Mouse (Mus musculus) midbrain, embryonic 13.5 days (tissue): ENCODE data around the gene Trim65. TPM values are rescaled to one million over a fixed set of nuclear protein-coding genes. Genes with fewer than 3 reads are reported as not detected.

Experiments used
- ATAC-seq: fragments of 200-750 bp; cut with Nextera tagmentation; 2 replicates; pipeline ENCODE4 v1.8.0; 2017; ENCODE audit warnings: mild to moderate bottlenecking, moderate TSS enrichment, moderate library complexity
- H3K27ac ChIP-seq: fragments of 300-500 bp; sonication (generic); 2 replicates; pipeline ENCODE4 v1.5.1; 2015; ENCODE audit warnings: inconsistent platforms, mild to moderate bottlenecking, moderate library complexity
- H3K27me3 ChIP-seq: fragments of 300-500 bp; sonication (generic); 2 replicates; pipeline ENCODE4 v1.6.1; 2015; ENCODE audit warnings: mild to moderate bottlenecking, inconsistent platforms
- H3K36me3 ChIP-seq: fragments of 300-500 bp; sonication (generic); 2 replicates; pipeline ENCODE4 v1.6.1; 2015; ENCODE audit warnings: mild to moderate bottlenecking, inconsistent platforms
- H3K4me1 ChIP-seq: fragments of 300-500 bp; sonication (generic); replicated peaks from 2 replicates; pipeline ENCODE4 v1.6.1; 2015; ENCODE audit warnings: inconsistent platforms
- H3K4me2 ChIP-seq: fragments of 300-500 bp; sonication (generic); replicated peaks from 2 replicates; pipeline ENCODE4 v1.6.1; 2015; ENCODE audit warnings: moderate library complexity, mild to moderate bottlenecking, inconsistent platforms
- H3K4me3 ChIP-seq: fragments of 300-500 bp; sonication (generic); replicated peaks from 2 replicates; pipeline ENCODE4 v1.5.1; 2015; ENCODE audit warnings: mild to moderate bottlenecking, inconsistent platforms
- H3K9ac ChIP-seq: fragments of 300-500 bp; sonication (generic); replicated peaks from 2 replicates; pipeline ENCODE4 v1.6.1; 2015; ENCODE audit warnings: mild to moderate bottlenecking, inconsistent platforms
- H3K9me3 ChIP-seq: fragments of 300-500 bp; sonication (generic); 2 replicates; pipeline ENCODE4 v1.6.1; 2016; ENCODE audit warnings: mild to moderate bottlenecking, inconsistent platforms
- WGBS: fragments of 180-500 bp; shearing (Covaris S2); methylation state at CpG from one replicate; pipeline ENCODE4 v1.1.7; 2015; 5-methylcytosine and 5-hydroxymethylcytosine counted together
- polyA plus RNA-seq: library from polyadenylated mRNA; unstranded; fragments of >200 nt; fragmentation: Nextera tagmentation; extraction: Ambion mirVana; gene quantifications from 2 replicates; pipeline ENCODE4 v1.2.1, GENCODE M21; 2015

Trim65 gene
- polyA plus RNA-seq, 1 experiment from 2014 or later: 1.8 TPM

DNA sequence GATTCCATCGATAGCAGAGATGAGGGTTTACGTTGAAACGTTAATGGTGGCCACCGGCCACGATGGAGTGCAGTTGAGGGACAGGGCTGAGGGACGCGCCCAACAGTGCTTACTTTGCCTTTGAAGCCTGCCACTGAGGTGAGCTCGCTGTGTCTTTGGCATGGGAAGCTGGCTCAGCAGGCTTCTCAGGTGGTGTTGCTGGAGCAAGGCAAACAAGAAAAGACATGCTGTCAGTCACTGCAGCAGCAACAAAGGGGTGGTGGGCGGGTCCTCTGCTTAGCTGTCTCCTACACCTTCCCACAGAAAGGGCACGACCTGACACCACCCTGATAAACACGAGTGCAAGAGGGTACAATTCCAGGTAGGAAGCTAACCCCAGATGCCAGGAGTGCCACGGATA, 30.4 kb upstream of the Trim65 start:
- WGBS: 75% methylated on average over 12 of the region's 12 CpGs

DNA sequence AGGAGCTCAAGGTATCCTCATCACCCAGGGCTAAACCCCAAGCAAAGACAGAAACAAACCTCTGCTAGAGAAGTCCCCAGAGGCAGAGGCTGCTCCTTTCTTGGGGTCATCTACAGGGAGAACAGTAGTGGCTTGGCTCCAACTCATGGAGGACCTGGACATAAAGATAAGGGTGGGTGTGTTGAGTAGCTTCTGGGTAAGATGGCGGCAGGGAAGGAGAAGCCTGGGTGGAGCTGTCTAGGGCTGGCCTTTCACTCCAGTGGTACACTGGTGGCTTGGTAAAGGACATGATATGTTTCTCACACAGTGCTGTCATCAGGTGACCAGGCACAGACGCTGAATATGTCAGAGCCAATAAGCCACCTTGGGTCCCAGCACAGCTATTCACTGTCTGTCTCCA, 20.0 kb upstream of the Trim65 start:
- Histone ChIP-seq H3K36me3 (peaks cover 100% of the 10 kb centered on the region), H3K27me3 (no peaks in the 10 kb centered on the region), H3K27ac (no peak overlapping the region), H3K9ac (no peak overlapping the region), H3K4me3 (no peak overlapping the region), H3K4me1 (no peaks in the 10 kb centered on the region), H3K9me3 (no peaks in the 10 kb centered on the region), H3K4me2 (no peak overlapping the region)
- ATAC-seq: no peak
- 85% methylated on average over 2 of the region's 2 CpGs for WGBS

More for the DNA sequence above, 30.4 kb upstream of the Trim65 start:
- Histone ChIP-seq H3K4me1 (peaks cover 14% of the 10 kb centered on the region), H3K27me3 (no peaks in the 10 kb centered on the region), H3K36me3 (peaks cover 80% of the 10 kb centered on the region), H3K9me3 (no peaks in the 10 kb centered on the region), H3K27ac (no peak overlapping the region), H3K4me2 (no peak overlapping the region), H3K4me3 (no peak overlapping the region), H3K9ac (no peak overlapping the region)
- ATAC-seq: no peak

DNA sequence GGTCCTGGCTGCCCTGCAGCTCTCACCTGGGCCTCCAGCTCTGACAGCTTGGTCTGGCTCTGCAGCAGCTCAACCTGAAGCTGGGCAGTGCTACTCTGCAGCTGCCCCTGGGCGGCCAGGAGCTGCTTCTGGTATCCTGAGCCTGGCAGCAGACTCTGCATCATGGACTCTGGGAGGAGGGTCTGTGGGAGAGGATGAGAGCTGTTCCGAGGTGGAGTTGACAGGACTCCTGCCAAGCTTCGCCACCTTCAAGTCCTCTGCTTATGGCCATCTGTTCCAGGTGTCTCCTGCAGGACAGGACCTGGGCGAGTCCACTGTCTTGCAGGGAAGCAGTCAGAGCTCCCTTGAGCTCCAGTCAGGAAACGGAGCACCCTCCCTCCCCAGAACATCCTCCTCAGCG, 18.4 kb upstream of the Trim65 start:
- WGBS: 90% methylated on average over 6 of the region's 6 CpGs
- no peaks in the 10 kb centered on the region for H3K9me3 ChIP-seq
- H3K36me3 ChIP-seq: peaks cover 100% of the 10 kb centered on the region
- H3K9ac ChIP-seq: no peak overlapping the region
- no peak overlapping the region for H3K27ac ChIP-seq
- H3K4me3 ChIP-seq: no peak overlapping the region
- no peaks in the 10 kb centered on the region for H3K4me1 ChIP-seq
- no peaks in the 10 kb centered on the region for H3K27me3 ChIP-seq
- H3K4me2 ChIP-seq: no peak overlapping the region
- no peak for ATAC-seq

DNA sequence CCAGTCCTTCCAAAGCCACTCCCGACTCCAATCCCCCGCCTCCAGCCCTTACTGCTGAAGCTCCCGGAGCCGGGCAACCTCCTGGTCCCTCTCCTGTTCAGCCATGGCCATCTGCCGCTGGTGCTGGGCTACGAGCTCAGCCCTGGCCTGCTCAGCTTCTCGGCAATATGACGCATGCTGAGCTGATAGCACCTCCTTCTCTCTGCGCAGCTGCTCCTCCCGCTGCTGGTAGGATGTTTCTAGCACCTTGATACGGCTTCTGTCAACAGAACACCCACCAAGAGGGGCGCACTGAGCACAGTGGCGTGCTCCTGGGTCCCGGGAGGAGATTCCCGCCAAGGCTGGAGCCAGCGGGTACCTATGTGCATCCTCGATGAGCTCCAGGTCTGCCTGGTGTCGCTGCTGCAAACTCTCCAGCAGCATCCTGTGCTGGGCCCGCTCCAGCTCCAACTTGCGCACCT, 17.9 kb upstream of the Trim65 start:
- Histone ChIP-seq H3K9me3 (no peaks in the 10 kb centered on the region), H3K4me1 (no peaks in the 10 kb centered on the region), H3K4me3 (no peak overlapping the region), H3K27me3 (no peaks in the 10 kb centered on the region), H3K36me3 (peaks cover 100% of the 10 kb centered on the region), H3K4me2 (no peak overlapping the region), H3K9ac (no peak overlapping the region), H3K27ac (no peak overlapping the region)
- peak; percentile 22; the same call in 1 of the 2 replicates for ATAC-seq
- 70% methylated on average over 20 of the region's 20 CpGs for WGBS

- Histone ChIP-seq H3K27ac (no peak overlapping the region), H3K4me1 (no peaks in the 10 kb centered on the region), H3K36me3 (peaks cover 98% of the 10 kb centered on the region), H3K27me3 (no peaks in the 10 kb centered on the region), H3K9me3 (no peaks in the 10 kb centered on the region), H3K9ac (no peak overlapping the region), H3K4me3 (no peak overlapping the region), H3K4me2 (no peak overlapping the region)
- WGBS: 73% methylated on average over 25 of the region's 25 CpGs
- ATAC-seq: no peak
Measured at GRCm38 (mm10) chr11:116146294-116146985, 15.5 kb upstream of the Trim65 start.

DNA sequence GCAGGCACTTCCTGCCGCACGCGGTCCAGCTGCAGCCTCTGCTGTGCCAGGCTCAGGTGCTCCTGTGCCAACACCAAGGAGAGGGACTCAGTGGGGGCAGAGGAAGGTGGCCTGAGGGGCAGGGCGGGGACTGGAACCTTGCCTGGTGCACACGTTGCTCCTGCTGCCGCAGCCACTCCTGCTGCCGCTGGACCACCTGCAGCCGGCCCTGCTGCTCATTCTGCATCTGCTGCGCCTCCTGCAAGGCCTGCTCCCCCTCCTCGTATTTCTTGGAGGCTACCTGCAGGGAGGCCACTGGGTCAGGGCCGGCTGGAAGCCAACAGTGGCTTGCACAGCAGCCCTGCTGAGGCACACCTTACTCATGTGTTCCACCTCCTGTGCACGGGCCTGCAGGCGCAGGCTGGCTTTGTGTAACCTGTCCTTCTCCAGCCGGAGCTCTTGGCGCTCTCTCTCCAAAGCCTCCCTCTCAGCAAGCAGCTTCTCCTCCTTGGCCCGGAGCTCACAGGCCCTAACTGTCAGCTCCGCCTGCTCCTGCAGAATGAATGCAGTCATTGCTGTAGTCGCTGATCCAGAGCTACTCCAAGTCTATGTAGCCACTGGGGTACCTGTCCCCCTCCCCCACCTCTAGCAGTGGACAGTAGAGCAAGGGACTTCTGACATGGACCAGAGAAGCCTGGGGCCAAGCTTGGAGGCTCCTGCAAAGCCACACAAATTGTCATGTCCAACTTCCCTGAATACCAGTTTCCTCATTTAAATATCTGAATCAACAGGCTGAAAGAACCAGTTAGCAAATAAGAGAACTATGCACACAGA, 14.8 kb upstream of the Trim65 start:
- no peak overlapping the region for H3K27ac ChIP-seq
- H3K4me2 ChIP-seq: no peak overlapping the region
- H3K9ac ChIP-seq: 0 out of 2 replicates have a peak overlapping the region, but pooled peaks have one; percentile 12
- WGBS: 58% methylated on average over 18 of the region's 18 CpGs
- no peak for ATAC-seq
- peaks cover 90% of the 10 kb centered on the region for H3K36me3 ChIP-seq
- H3K27me3 ChIP-seq: no peaks in the 10 kb centered on the region
- no peaks in the 10 kb centered on the region for H3K4me1 ChIP-seq
- no peak overlapping the region for H3K4me3 ChIP-seq
- H3K9me3 ChIP-seq: no peaks in the 10 kb centered on the region

GRCm38 (mm10) chr11:116143468-116143867, 12.5 kb upstream of the Trim65 start:
- Histone ChIP-seq H3K27ac (no peak overlapping the region), H3K4me3 (no peak overlapping the region), H3K27me3 (no peaks in the 10 kb centered on the region), H3K9me3 (no peaks in the 10 kb centered on the region), H3K4me2 (no peak overlapping the region), H3K9ac (no peak overlapping the region), H3K36me3 (peaks cover 68% of the 10 kb centered on the region), H3K4me1 (peaks cover 5% of the 10 kb centered on the region; the same call in 1 of the 2 replicates)
- no peak for ATAC-seq
- 91% methylated on average over 3 of the region's 3 CpGs for WGBS

GRCm38 (mm10) chr11:116142211-116142991, 11.5 kb upstream of the Trim65 start:
- Histone ChIP-seq H3K27me3 (no peaks in the 10 kb centered on the region), H3K27ac (no peak overlapping the region), H3K36me3 (peaks cover 57% of the 10 kb centered on the region), H3K9me3 (no peaks in the 10 kb centered on the region), H3K9ac (no peak overlapping the region), H3K4me3 (no peak overlapping the region), H3K4me2 (no peak overlapping the region), H3K4me1 (peaks cover 13% of the 10 kb centered on the region)
- no peak for ATAC-seq
- WGBS: 80% methylated on average over 10 of the region's 10 CpGs

- H3K9ac ChIP-seq: peak within 1 kb of the TSS; percentile 81
- peak; percentile 97 for ATAC-seq
- peaks cover 44% of the 10 kb centered on the region for H3K36me3 ChIP-seq
- H3K9me3 ChIP-seq: no peaks in the 10 kb centered on the region
- H3K27me3 ChIP-seq: no peaks in the 10 kb centered on the region
- H3K4me1 ChIP-seq: peaks cover 19% of the 10 kb centered on the region
- H3K4me3 ChIP-seq: peak within 1 kb of the TSS; percentile 71
- WGBS: under 1% methylated on average over 59 of the region's 60 CpGs
- peak within 1 kb of the TSS; percentile 58 for H3K27ac ChIP-seq
- peak within 1 kb of the TSS; percentile 79 for H3K4me2 ChIP-seq
Measured at GRCm38 (mm10) chr11:116138468-116139138, 7.7 kb upstream of the Trim65 start, which contains the start of gene Mrpl38. Gene Mrpl38 (minus strand): TSS chr11:116138868.

GRCm38 (mm10) chr11:116138096-116138467, 7.2 kb upstream of the Trim65 start:
- peak overlapping the region; percentile 58 for H3K27ac ChIP-seq
- H3K4me3 ChIP-seq: peak overlapping the region; percentile 71
- peaks cover 19% of the 10 kb centered on the region for H3K4me1 ChIP-seq
- H3K9ac ChIP-seq: peak overlapping the region; percentile 81
- H3K27me3 ChIP-seq: no peaks in the 10 kb centered on the region
- no peak for ATAC-seq
- peak overlapping the region; percentile 79 for H3K4me2 ChIP-seq
- H3K36me3 ChIP-seq: peaks cover 42% of the 10 kb centered on the region
- no peaks in the 10 kb centered on the region for H3K9me3 ChIP-seq
- WGBS: 1% methylated on average over 20 of the region's 20 CpGs

DNA sequence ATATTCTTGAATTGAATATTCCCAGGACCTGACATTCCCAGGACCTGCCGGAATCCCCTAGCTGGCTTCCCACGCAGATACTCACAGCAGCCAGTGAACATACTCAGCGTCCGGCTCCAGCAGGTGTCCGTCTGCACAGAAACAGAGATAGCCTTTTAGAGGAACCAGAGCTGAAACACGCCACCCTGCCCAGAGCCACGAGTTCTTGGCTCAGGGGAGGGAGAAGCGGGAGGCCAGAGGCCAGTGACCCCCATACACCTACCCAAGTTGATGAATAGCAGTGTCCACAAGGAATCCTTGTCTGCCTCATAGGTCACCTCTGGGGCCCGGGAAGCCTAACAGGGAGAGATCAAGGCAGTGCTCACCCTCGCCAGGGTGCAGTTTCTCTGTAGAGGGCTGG, 3.2 kb upstream of the Trim65 start:
- Histone ChIP-seq H3K27me3 (no peaks in the 10 kb centered on the region), H3K9me3 (no peaks in the 10 kb centered on the region), H3K4me3 (no peak overlapping the region), H3K4me1 (peaks cover 42% of the 10 kb centered on the region), H3K9ac (no peak overlapping the region), H3K4me2 (no peak overlapping the region), H3K36me3 (peaks cover 43% of the 10 kb centered on the region), H3K27ac (no peak overlapping the region)
- WGBS: 94% methylated on average over 10 of the region's 10 CpGs
- no peak for ATAC-seq
